In genomic region chr12:46036540-46037094, GRCm38 (mm10) we compare ENCODE assay signal across 27 mouse cellular contexts.
DNase-seq lines count a peak whose midpoint lies in the region; ATAC-seq lines count a peak whose summit lies in the region.
"Had no signal": no experiment of that assay in that cellular context is flagged by ENCODE, and none has a peak within 500 bp of the region (broad histone marks: within the 10 kb centered on the region; RNA-seq: fewer than 3 reads in every experiment).

No protein-coding gene starts in this region.

- no peak overlapping the region for H3K27ac ChIP-seq in forebrain, embryonic 14.5 days (ENCODE audit: low read depth, low read length)
- no peak overlapping the region for H3K27ac ChIP-seq in forebrain, embryonic 10.5 days
- H3K27ac ChIP-seq in hindbrain, embryonic 14.5 days = no peak overlapping the region
- no peak overlapping the region for H3K27ac ChIP-seq in hindbrain, embryonic 16.5 days (ENCODE audit: low read depth, low read length)
- H3K27ac ChIP-seq in midbrain, embryonic 14.5 days (replicated peaks; ENCODE audit: low read depth, low read length) = no peak overlapping the region
- H3K27ac ChIP-seq in midbrain, embryonic 11.5 days (ENCODE audit: low read depth, low read length) = no peak overlapping the region
- H3K27ac ChIP-seq: embryonic facial prominence, embryonic 12.5 days; embryonic facial prominence, embryonic 15.5 days; gastrocnemius, adult 2 months; hindbrain, embryonic 12.5 days; hindbrain, postnatal 0 days had no signal

- H3K9ac ChIP-seq in forebrain, embryonic 14.5 days (ENCODE audit: low read length) = no peak overlapping the region
- no peak overlapping the region for H3K9ac ChIP-seq in hindbrain, embryonic 14.5 days
- H3K9ac ChIP-seq in hindbrain, embryonic 16.5 days (ENCODE audit: low read depth, low read length) = no peak overlapping the region
- H3K9ac ChIP-seq in midbrain, embryonic 14.5 days (replicated peaks; ENCODE audit: low read length) = no peak overlapping the region
- H3K9ac ChIP-seq in midbrain, embryonic 11.5 days (ENCODE audit: low read length) = no peak overlapping the region
- H3K9ac ChIP-seq: embryonic facial prominence, embryonic 12.5 days; embryonic facial prominence, embryonic 15.5 days; hindbrain, embryonic 12.5 days had no signal

- no peaks in the 10 kb centered on the region for H3K27me3 ChIP-seq in forebrain, embryonic 14.5 days (replicated peaks; ENCODE audit: control insufficient read depth, insufficient read depth, low read length)
- no peaks in the 10 kb centered on the region for H3K27me3 ChIP-seq in forebrain, embryonic 10.5 days (ENCODE audit: poor library complexity, severe bottlenecking)
- no peaks in the 10 kb centered on the region for H3K27me3 ChIP-seq in hindbrain, embryonic 14.5 days (ENCODE audit: control insufficient read depth, insufficient read depth, low read length)
- no peaks in the 10 kb centered on the region for H3K27me3 ChIP-seq in hindbrain, embryonic 16.5 days (replicated peaks; ENCODE audit: control insufficient read depth, insufficient read depth, low read length)
- H3K27me3 ChIP-seq in midbrain, embryonic 14.5 days (ENCODE audit: control insufficient read depth, insufficient read depth, low read length) = no peaks in the 10 kb centered on the region
- H3K27me3 ChIP-seq in midbrain, embryonic 11.5 days (ENCODE audit: control insufficient read depth, insufficient read depth, low read length) = no peaks in the 10 kb centered on the region
- H3K27me3 ChIP-seq: CH12.LX; embryonic facial prominence, embryonic 12.5 days; embryonic facial prominence, embryonic 15.5 days; hindbrain, embryonic 12.5 days; Patski had no signal

- no peaks in the 10 kb centered on the region for H3K36me3 ChIP-seq in forebrain, embryonic 14.5 days (ENCODE audit: control insufficient read depth, insufficient read depth, low read length)
- H3K36me3 ChIP-seq in forebrain, embryonic 10.5 days (replicated peaks) = no peaks in the 10 kb centered on the region
- no peaks in the 10 kb centered on the region for H3K36me3 ChIP-seq in hindbrain, embryonic 14.5 days (replicated peaks; ENCODE audit: control insufficient read depth, insufficient read depth)
- no peaks in the 10 kb centered on the region for H3K36me3 ChIP-seq in hindbrain, embryonic 16.5 days (ENCODE audit: control insufficient read depth, insufficient read depth, low read length)
- H3K36me3 ChIP-seq in midbrain, embryonic 14.5 days (ENCODE audit: control insufficient read depth, insufficient read depth, low read length) = no peaks in the 10 kb centered on the region
- H3K36me3 ChIP-seq in midbrain, embryonic 11.5 days (ENCODE audit: control insufficient read depth, insufficient read depth, low read length) = no peaks in the 10 kb centered on the region
- H3K36me3 ChIP-seq: embryonic facial prominence, embryonic 12.5 days; embryonic facial prominence, embryonic 15.5 days; G1E; hindbrain, embryonic 12.5 days had no signal

- WGBS in forebrain, embryonic 14.5 days = 26% methylated on average over 3 of the region's 3 CpGs
- WGBS in forebrain, embryonic 10.5 days = 79% methylated on average over 3 of the region's 3 CpGs
- 72% methylated on average over 3 of the region's 3 CpGs for WGBS in hindbrain, embryonic 14.5 days
- 64% methylated on average over 3 of the region's 3 CpGs for WGBS in hindbrain, embryonic 16.5 days
- WGBS in midbrain, embryonic 14.5 days = 31% methylated on average over 3 of the region's 3 CpGs
- 62% methylated on average over 3 of the region's 3 CpGs for WGBS in midbrain, embryonic 11.5 days

- H3K4me3 ChIP-seq in forebrain, embryonic 14.5 days (ENCODE audit: low read depth, low read length) = no peak overlapping the region
- no peak overlapping the region for H3K4me3 ChIP-seq in forebrain, embryonic 10.5 days
- no peak overlapping the region for H3K4me3 ChIP-seq in hindbrain, embryonic 14.5 days (replicated peaks; ENCODE audit: low read length)
- H3K4me3 ChIP-seq in hindbrain, embryonic 16.5 days (ENCODE audit: low read length) = no peak overlapping the region
- no peak overlapping the region for H3K4me3 ChIP-seq in midbrain, embryonic 14.5 days (replicated peaks; ENCODE audit: low read depth, low read length)
- H3K4me3 ChIP-seq in midbrain, embryonic 11.5 days (ENCODE audit: low read depth, low read length) = no peak overlapping the region
- H3K4me3 ChIP-seq: embryonic facial prominence, embryonic 12.5 days; embryonic facial prominence, embryonic 15.5 days; gastrocnemius, adult 2 months; hindbrain, embryonic 12.5 days had no signal

- no peaks in the 10 kb centered on the region for H3K4me1 ChIP-seq in forebrain, embryonic 14.5 days (ENCODE audit: control insufficient read depth, insufficient read depth, low read length)
- no peaks in the 10 kb centered on the region for H3K4me1 ChIP-seq in forebrain, embryonic 10.5 days
- H3K4me1 ChIP-seq in hindbrain, embryonic 14.5 days (replicated peaks; ENCODE audit: control insufficient read depth, insufficient read depth, low read length) = 0 out of 2 replicates have a peak, but pooled peaks cover 4% of the 10 kb centered on the region
- no peaks in the 10 kb centered on the region for H3K4me1 ChIP-seq in hindbrain, embryonic 16.5 days (ENCODE audit: control insufficient read depth, insufficient read depth, low read depth, low read length)
- H3K4me1 ChIP-seq in midbrain, embryonic 14.5 days (ENCODE audit: control insufficient read depth, insufficient read depth, low read length) = no peaks in the 10 kb centered on the region
- no peaks in the 10 kb centered on the region for H3K4me1 ChIP-seq in midbrain, embryonic 11.5 days (ENCODE audit: control insufficient read depth, insufficient read depth, low read length)
- H3K4me1 ChIP-seq: embryonic facial prominence, embryonic 12.5 days; embryonic facial prominence, embryonic 15.5 days; hindbrain, embryonic 12.5 days had no signal

- ATAC-seq in forebrain, embryonic 14.5 days = peak; percentile 34; the same call in 1 of the 2 replicates
- ATAC-seq in hindbrain, embryonic 14.5 days (ENCODE audit: low FRiP score) = 0 out of 2 replicates have a peak, but pooled peaks have one; percentile 24
- ATAC-seq in hindbrain, embryonic 16.5 days = no peak
- ATAC-seq in midbrain, embryonic 14.5 days (ENCODE audit: low FRiP score, low TSS enrichment) = peak; percentile 76; the same call in 1 of the 2 replicates
- no peak for ATAC-seq in midbrain, embryonic 11.5 days (ENCODE audit: low FRiP score)
- ATAC-seq: hindbrain, postnatal 0 days; inflammation-experienced regulatory T-cells, adult 6 months; intestine, embryonic 16.5 days; Patski had no signal

- no peaks in the 10 kb centered on the region for H3K9me3 ChIP-seq in forebrain, embryonic 14.5 days (replicated peaks; ENCODE audit: control insufficient read depth, low read length)
- H3K9me3 ChIP-seq in forebrain, embryonic 10.5 days = no peaks in the 10 kb centered on the region
- no peaks in the 10 kb centered on the region for H3K9me3 ChIP-seq in hindbrain, embryonic 14.5 days (ENCODE audit: control insufficient read depth, low read length)
- H3K9me3 ChIP-seq in hindbrain, embryonic 16.5 days (ENCODE audit: control insufficient read depth, low read length) = no peaks in the 10 kb centered on the region
- H3K9me3 ChIP-seq in midbrain, embryonic 14.5 days (ENCODE audit: control insufficient read depth, low read length) = no peaks in the 10 kb centered on the region
- H3K9me3 ChIP-seq in midbrain, embryonic 11.5 days (ENCODE audit: control insufficient read depth, low read length) = no peaks in the 10 kb centered on the region
- H3K9me3 ChIP-seq: embryonic facial prominence, embryonic 12.5 days; embryonic facial prominence, embryonic 15.5 days; G1E; hindbrain, embryonic 12.5 days had no signal

- DNase-seq in forebrain, embryonic 14.5 days (ENCODE audit: low spot score) = peak; percentile 29
- DNase-seq in forebrain, embryonic 10.5 days (ENCODE audit: extremely low spot score, low spot score) = no peak
- no peak for DNase-seq in hindbrain, embryonic 14.5 days (ENCODE audit: low spot score)
- DNase-seq in midbrain, embryonic 14.5 days = peak; percentile 53
- DNase-seq in midbrain, embryonic 11.5 days (ENCODE audit: low spot score, missing footprints) = no peak
- DNase-seq in gastrocnemius, adult 18-20 months (ENCODE audit: low spot score) = no peak
- DNase-seq: adrenal gland, postnatal 10 days; adrenal gland, postnatal 36 days; B cell, adult 2 months; cerebellum, adult 11 months; cerebellum, adult 2 months; cerebellum, adult 9-11 months; cerebellum, postnatal 25 days; gastrocnemius, adult 2 months; gastrocnemius, postnatal 14 days; heart, adult 11 months had no signal

- H3K4me2 ChIP-seq in forebrain, embryonic 14.5 days (ENCODE audit: low read length) = no peak overlapping the region
- no peak overlapping the region for H3K4me2 ChIP-seq in hindbrain, embryonic 14.5 days (replicated peaks)
- H3K4me2 ChIP-seq in hindbrain, embryonic 16.5 days (ENCODE audit: low read length) = no peak overlapping the region
- H3K4me2 ChIP-seq in midbrain, embryonic 14.5 days (ENCODE audit: low read length) = no peak overlapping the region
- H3K4me2 ChIP-seq in midbrain, embryonic 11.5 days = no peak overlapping the region
- H3K4me2 ChIP-seq: embryonic facial prominence, embryonic 12.5 days; embryonic facial prominence, embryonic 15.5 days; heart, embryonic 11.5 days; hindbrain, embryonic 12.5 days had no signal

Comparison
In these comparisons a context has a peak if more than half of its experiments do, and no peak if none do; other contexts are left out.
1. ATAC-seq: peak in forebrain, embryonic 14.5 days (single experiment), hindbrain, embryonic 14.5 days (single experiment) and midbrain, embryonic 14.5 days (single experiment); none in hindbrain, embryonic 16.5 days (single experiment) and midbrain, embryonic 11.5 days (single experiment).
2. DNase-seq: peak in forebrain, embryonic 14.5 days (single experiment) and midbrain, embryonic 14.5 days (single experiment); none in forebrain, embryonic 10.5 days (single experiment), hindbrain, embryonic 14.5 days (single experiment), midbrain, embryonic 11.5 days (single experiment) and gastrocnemius, adult 18-20 months (single experiment).